Mouse (Mus musculus) ovary, adult 2 months (tissue): Measurements from ENCODE around the gene Mrpl37. TPM values are rescaled to one million over a fixed set of nuclear protein-coding genes. Genes with fewer than 3 reads are reported as not detected.

Experiments used
- polyA plus RNA-seq: library from polyadenylated mRNA; depleted of rRNA; stranded (reverse); fragments of >200 nt; gene quantifications from 2 replicates; pipeline ENCODE4 v1.2.3, GENCODE M21; 2012; rRNA removed

Gene Mrpl37
- 64.6 and 92.3 TPM in 2 replicates for polyA plus RNA-seq

GRCm38 (mm10) chr4:107066252-107067124, at the start of gene Mrpl37, which contains the start of gene Cyb5rl:
Mrpl37 (minus strand) TSS chr4:107066868.
Cyb5rl (plus strand) TSS chr4:107066988.

GRCm38 (mm10) chr4:107096841-107097373, 30.2 kb upstream of the Mrpl37 start, which contains the start of gene Cdcp2:
Cdcp2 (plus strand) TSS chr4:107096891.

Other genes starting within 250 kb of the Mrpl37 start
- 68.5 and 72.7 TPM in 2 replicates for gene Ssbp3, start 156.2 kb downstream of the Mrpl37 start, polyA plus RNA-seq
- gene Cyb5rl, start 120 bp upstream of the Mrpl37 start, polyA plus RNA-seq, result 8.9 and 9.4 TPM in 2 replicates
- gene Cdcp2, start 30.0 kb upstream of the Mrpl37 start, polyA plus RNA-seq, result 0.09 TPM in 1 of 2 replicates, not detected in the other
- 236 and 333 TPM in 2 replicates for gene Tmem59, start 111.5 kb upstream of the Mrpl37 start, polyA plus RNA-seq
- gene Tceanc2, start 112.2 kb upstream of the Mrpl37 start, polyA plus RNA-seq, result 4.5 and 5.5 TPM in 2 replicates
- 44.9 and 46.0 TPM in 2 replicates for gene Ldlrad1, start 142.3 kb upstream of the Mrpl37 start, polyA plus RNA-seq
- 17.3 and 20.4 TPM in 2 replicates for gene Lrrc42, start 186.7 kb upstream of the Mrpl37 start, polyA plus RNA-seq
- gene Hspb11, start 186.7 kb upstream of the Mrpl37 start, polyA plus RNA-seq, result 0.61 and 1.7 TPM in 2 replicates
- 2.0 TPM in 2 replicates for gene Dio1, start 240.3 kb upstream of the Mrpl37 start, polyA plus RNA-seq
- 34.4 and 50.2 TPM in 2 replicates for gene Yipf1, start 247.5 kb upstream of the Mrpl37 start, polyA plus RNA-seq